Mouse (Mus musculus): ENCODE data around the gene Gstm4. TPM values are rescaled to one million over a fixed set of nuclear protein-coding genes. Genes with fewer than 3 reads are reported as not detected.

Gstm4 gene
- total and polyA plus RNA-seq, 3 experiments: 2.9 to 19.1 (median 7.0) TPM

DNA sequence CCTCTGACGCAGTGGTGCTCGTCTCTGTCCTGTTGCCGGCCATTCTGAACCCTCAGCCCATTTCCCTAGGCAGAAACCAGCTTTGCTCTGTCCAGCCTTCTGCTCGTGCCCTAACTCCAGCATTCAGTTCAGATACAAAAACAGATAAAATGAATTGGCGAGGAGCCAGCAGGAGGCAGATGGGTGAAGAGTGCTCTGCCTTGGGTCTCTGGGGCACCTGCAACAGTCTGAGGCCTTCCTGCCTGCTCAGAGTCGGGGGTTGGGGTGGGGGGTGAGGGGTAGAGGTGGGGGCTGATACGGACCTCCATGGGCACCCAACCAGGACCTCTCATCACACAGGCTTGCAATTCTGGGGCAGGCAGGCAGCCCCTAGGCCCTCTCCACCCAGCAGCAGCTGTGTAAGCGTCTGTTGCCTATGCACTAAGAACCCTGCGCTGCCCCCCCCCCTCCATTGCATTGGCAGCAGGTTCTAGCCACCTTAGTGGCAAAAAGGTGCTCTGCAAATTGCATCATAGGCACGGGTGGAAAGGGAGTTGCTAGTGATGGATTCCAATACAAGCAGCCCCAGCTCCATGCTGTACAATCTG is 28.4 kb upstream of the Gstm4 start:
- DNase-seq (ENCODE audit: extremely low read depth): no peak
- Histone ChIP-seq H3K4me2 (ENCODE audit: insufficient read depth, low read depth, poor library complexity, severe bottlenecking) (no peak overlapping the region), H3K9me3 (replicated peaks; ENCODE audit: low read length) (no peaks in the 10 kb centered on the region), H3K4me3 (replicated peaks in 1 of 3; ENCODE audit: low read depth in 2 of 3, low read length in 2 of 3, poor library complexity in 1 of 3) (no peak overlapping the region), H3K4me1 (ENCODE audit: control insufficient read depth in 1 of 2, insufficient read depth in 2 of 2) (peaks cover 0 to 9% of the 10 kb centered on the region in 2 experiments; a peak in 2 of 4 replicates), H3K27me3 (replicated peaks) (no peaks in the 10 kb centered on the region), H3K27ac (ENCODE audit: insufficient read depth, low read depth) (no peak overlapping the region), H3K79me2 (replicated peaks; ENCODE audit: control insufficient read depth, extremely low read depth, insufficient read depth, poor library complexity, severe bottlenecking) (no peaks in the 10 kb centered on the region), H3K9ac (ENCODE audit: insufficient read depth, low read depth) (no peak overlapping the region), H3K36me3 (replicated peaks in 1 of 2; ENCODE audit: control insufficient read depth in 1 of 2, insufficient read depth in 1 of 2, low read length in 1 of 2) (peaks cover 46 to 69% of the 10 kb centered on the region in 2 experiments)
- in situ Hi-C loops (cut with MboI; ENCODE audit: low pct_ligation_motif_present, low pct_unique_long_range_greater_than_20kb, low sequenced_read_pairs) (no loop called here), dilution Hi-C loops (cut with MboI; ENCODE audit: extremely low pct_ligation_motif_present, extremely low pct_unique_long_range_greater_than_20kb, low sequenced_read_pairs) (no loop called here)
- TF ChIP-seq NRF1 (IDR thresholded peaks at IDR 0.05; ENCODE audit: low read depth, low read length) (no peak), MXI1 (IDR thresholded peaks at IDR 0.05; ENCODE audit: low read depth, low read length) (no peak), ELF1 (IDR thresholded peaks at IDR 0.05; ENCODE audit: low read depth, low read length) (no peak), ZC3H11A (IDR thresholded peaks at IDR 0.05; ENCODE audit: low read depth, low read length) (no peak), KAT2A (IDR thresholded peaks at IDR 0.05; ENCODE audit: insufficient replicate concordance, low read length) (no peak), RCOR1 (conservative IDR thresholded peaks at IDR 0.05; ENCODE audit: low read depth, low read length) (no peak), MYC (IDR thresholded peaks at IDR 0.05; ENCODE audit: low read depth, low read length) (no peak), GABPA (IDR thresholded peaks at IDR 0.05; ENCODE audit: insufficient replicate concordance, low read depth, low read length) (no peak), SIN3A (IDR thresholded peaks at IDR 0.05; ENCODE audit: low read length) (no peak), TBP (conservative IDR thresholded peaks at IDR 0.05; ENCODE audit: low read depth, low read length) (no peak), BHLHE40 (IDR thresholded peaks at IDR 0.05; ENCODE audit: low read depth, low read length) (no peak), CHD2 (IDR thresholded peaks at IDR 0.05; ENCODE audit: low read length) (no peak), ZNF384 (IDR thresholded peaks at IDR 0.05; ENCODE audit: low read depth, low read length) (no peak), TCF12 (IDR thresholded peaks at IDR 0.05; ENCODE audit: low read depth, low read length) (no peak), MAFK (IDR thresholded peaks at IDR 0.05; ENCODE audit: insufficient replicate concordance, low read length) (no peak), RAD21 (IDR thresholded peaks at IDR 0.05; ENCODE audit: low read depth, low read length) (no peak), POLR2AphosphoS2 (IDR thresholded peaks at IDR 0.05; ENCODE audit: low read depth, low read length) (no peak), ZMIZ1 (IDR thresholded peaks at IDR 0.05; ENCODE audit: low read depth, low read length) (no peak), MAZ (IDR thresholded peaks at IDR 0.05; ENCODE audit: low read depth, low read length) (no peak)
